Mouse (Mus musculus) liver, embryonic 12.5 days (tissue): Measurements from ENCODE around the gene Zfp202. TPM values are rescaled to one million over a fixed set of nuclear protein-coding genes. Genes with fewer than 3 reads are reported as not detected.

Source experiments
- ATAC-seq: fragments of 200-750 bp; cut with Nextera tagmentation; 2 replicates; pipeline ENCODE4 v1.8.0; 2017; ENCODE audit warnings: moderate number of reproducible peaks, mild to moderate bottlenecking, moderate library complexity
- H3K27ac ChIP-seq: fragments of 300-500 bp; sonication (generic); 2 replicates; pipeline ENCODE4 v1.5.1; 2016; ENCODE audit warnings: mild to moderate bottlenecking
- H3K27me3 ChIP-seq: fragments of 300-500 bp; sonication (generic); replicated peaks from 2 replicates; pipeline ENCODE4 v1.6.1; 2016; ENCODE audit warnings: mild to moderate bottlenecking, moderate library complexity
- H3K36me3 ChIP-seq: fragments of 300-500 bp; sonication (generic); 2 replicates; pipeline ENCODE4 v1.6.1; 2016; ENCODE audit warnings: mild to moderate bottlenecking, moderate library complexity
- H3K4me1 ChIP-seq: fragments of 300-500 bp; sonication (generic); 2 replicates; pipeline ENCODE4 v1.6.1; 2016
- H3K4me2 ChIP-seq: fragments of 300-500 bp; sonication (generic); 2 replicates; pipeline ENCODE4 v1.6.1; 2016; ENCODE audit warnings: mild to moderate bottlenecking, moderate library complexity
- H3K4me3 ChIP-seq: fragments of 300-500 bp; sonication (generic); 2 replicates; pipeline ENCODE4 v1.5.1; 2016; ENCODE audit warnings: mild to moderate bottlenecking, moderate library complexity
- H3K9ac ChIP-seq: fragments of 300-500 bp; sonication (generic); 2 replicates; pipeline ENCODE4 v1.6.1; 2016; ENCODE audit warnings: mild to moderate bottlenecking, moderate library complexity
- H3K9me3 ChIP-seq: fragments of 300-500 bp; sonication (generic); replicated peaks from 2 replicates; pipeline ENCODE4 v1.6.1; 2016; ENCODE audit warnings: mild to moderate bottlenecking, moderate library complexity
- WGBS: fragments of 180-500 bp; shearing (Covaris S2); methylation state at CpG from one replicate; pipeline ENCODE4 v1.1.7; 2016; ENCODE audit not compliant: insufficient replicate concordance; 5-methylcytosine and 5-hydroxymethylcytosine counted together
- polyA plus RNA-seq: library from polyadenylated mRNA; unstranded; fragments of >200 nt; fragmentation: Nextera tagmentation; extraction: Ambion mirVana; gene quantifications from 2 replicates; pipeline ENCODE4 v1.2.1, GENCODE M21; 2016

The Zfp202 gene
- polyA plus RNA-seq, 1 experiment from 2014 or later, result 2.1 TPM

DNA sequence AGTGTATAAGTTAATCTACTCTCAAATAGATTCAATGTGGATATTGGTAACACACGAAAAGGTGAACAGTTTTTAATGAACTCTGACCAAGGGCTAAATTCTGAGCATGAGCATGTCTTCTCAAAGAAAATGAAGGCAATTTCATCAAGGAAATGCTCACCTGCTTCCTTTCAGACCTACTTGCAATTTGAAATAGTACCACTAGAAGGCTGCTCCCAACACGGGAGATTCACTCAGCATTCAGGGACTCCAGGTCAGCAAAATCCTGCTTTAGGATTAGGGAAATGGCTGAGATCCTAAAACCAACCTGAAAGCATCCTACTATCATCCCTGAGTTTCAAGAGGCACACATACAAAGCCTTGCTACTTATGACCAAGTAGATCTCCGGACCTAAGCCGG is 32.2 kb downstream of the Zfp202 start:
- Histone ChIP-seq H3K4me2 (no peak overlapping the region), H3K27me3 (no peaks in the 10 kb centered on the region), H3K27ac (no peak overlapping the region), H3K4me1 (no peaks in the 10 kb centered on the region), H3K36me3 (no peaks in the 10 kb centered on the region), H3K4me3 (no peak overlapping the region), H3K9me3 (no peaks in the 10 kb centered on the region), H3K9ac (no peak overlapping the region)
- WGBS, result 57% methylated on average over 4 of the region's 4 CpGs
- no peak for ATAC-seq

DNA sequence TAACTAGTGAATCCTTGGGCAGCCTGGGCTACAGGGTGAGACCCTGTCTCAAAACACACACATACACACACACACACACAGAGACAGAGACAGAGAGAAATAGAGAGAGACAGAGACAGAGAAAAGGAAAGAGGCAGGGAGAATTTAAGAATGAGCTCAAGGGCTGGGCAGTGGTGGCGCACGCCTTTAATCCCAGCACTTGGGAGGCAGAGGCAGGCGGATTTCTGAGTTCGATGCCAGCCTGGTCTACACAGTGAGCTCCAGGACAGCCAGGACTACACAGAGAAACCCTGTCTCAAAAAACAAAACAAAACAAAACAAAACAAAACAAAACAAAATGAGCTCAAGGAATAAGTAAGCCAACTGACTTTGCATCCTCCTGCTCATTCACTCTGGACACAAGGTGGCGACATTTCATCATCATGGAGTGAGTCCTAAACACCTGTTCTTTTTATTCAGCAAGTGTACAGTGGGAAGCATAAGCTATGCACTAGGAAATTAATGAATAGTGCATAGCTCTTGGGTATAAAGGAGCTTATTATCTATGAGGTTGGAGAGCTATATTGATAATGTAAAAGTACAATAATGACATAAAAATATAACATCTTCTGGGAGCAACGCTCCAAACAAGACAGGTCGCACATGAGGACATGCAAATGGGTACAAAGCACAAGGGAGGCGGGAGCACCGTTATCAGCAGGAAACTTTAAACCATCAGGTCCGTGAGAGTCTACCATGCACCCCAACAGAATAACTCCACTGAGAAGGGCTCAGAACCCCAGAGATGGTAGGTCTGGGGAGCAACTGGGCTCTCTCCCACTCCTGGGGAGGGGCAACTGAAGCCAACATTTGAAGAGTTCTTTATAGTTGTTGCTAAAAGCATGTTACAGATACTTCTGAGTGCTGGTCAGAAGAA is 36.0 kb downstream of the Zfp202 start:
- H3K4me3 ChIP-seq, result no peak overlapping the region
- H3K9ac ChIP-seq, result no peak overlapping the region
- no peaks in the 10 kb centered on the region for H3K36me3 ChIP-seq
- H3K4me1 ChIP-seq, result no peaks in the 10 kb centered on the region
- ATAC-seq, result no peak
- H3K9me3 ChIP-seq, result no peaks in the 10 kb centered on the region
- H3K27me3 ChIP-seq, result no peaks in the 10 kb centered on the region
- no peak overlapping the region for H3K27ac ChIP-seq
- H3K4me2 ChIP-seq, result no peak overlapping the region
- 52% methylated on average over 10 of the region's 10 CpGs for WGBS

GRCm38 (mm10) chr9:40228804-40229331 is 36.8 kb downstream of the Zfp202 start:
- Histone ChIP-seq H3K4me3 (no peak overlapping the region), H3K4me1 (no peaks in the 10 kb centered on the region), H3K4me2 (no peak overlapping the region), H3K9me3 (no peaks in the 10 kb centered on the region), H3K27ac (no peak overlapping the region), H3K9ac (no peak overlapping the region), H3K27me3 (no peaks in the 10 kb centered on the region), H3K36me3 (no peaks in the 10 kb centered on the region)
- WGBS, result 26% methylated on average over 6 of the region's 6 CpGs
- no peak for ATAC-seq

DNA sequence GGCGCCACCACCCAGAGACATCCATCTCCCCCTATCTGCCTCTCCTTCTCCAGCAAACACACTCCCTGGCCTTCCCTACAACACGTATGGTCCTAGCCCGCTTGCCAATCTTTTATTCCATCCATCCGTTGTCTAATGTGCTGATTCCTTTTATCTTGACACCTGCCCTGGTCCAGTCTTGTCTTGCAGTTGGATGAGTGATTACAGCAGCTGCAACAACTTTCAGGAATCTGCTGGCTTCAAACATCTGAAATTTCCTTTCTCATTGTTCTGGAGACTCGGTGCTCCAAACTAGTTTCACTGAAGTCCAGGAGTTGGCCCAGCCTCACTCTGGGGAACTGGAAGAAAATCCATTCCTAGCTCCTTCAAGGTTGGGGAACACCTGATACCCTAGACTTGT is 37.4 kb downstream of the Zfp202 start:
- Histone ChIP-seq H3K36me3 (no peaks in the 10 kb centered on the region), H3K4me1 (no peaks in the 10 kb centered on the region), H3K4me3 (no peak overlapping the region), H3K9me3 (no peaks in the 10 kb centered on the region), H3K27ac (no peak overlapping the region), H3K9ac (no peak overlapping the region), H3K27me3 (no peaks in the 10 kb centered on the region), H3K4me2 (no peak overlapping the region)
- 53% methylated on average over 5 of the region's 5 CpGs for WGBS
- no peak for ATAC-seq

- no peaks in the 10 kb centered on the region for H3K9me3 ChIP-seq
- H3K9ac ChIP-seq, result no peak overlapping the region
- ATAC-seq, result no peak
- H3K4me3 ChIP-seq, result no peak overlapping the region
- WGBS, result 64% methylated on average over 3 of the region's 3 CpGs
- H3K27ac ChIP-seq, result no peak overlapping the region
- H3K27me3 ChIP-seq, result no peaks in the 10 kb centered on the region
- no peak overlapping the region for H3K4me2 ChIP-seq
- H3K36me3 ChIP-seq, result no peaks in the 10 kb centered on the region
- H3K4me1 ChIP-seq, result no peaks in the 10 kb centered on the region
Measured at GRCm38 (mm10) chr9:40231019-40231418, 38.9 kb downstream of the Zfp202 start.

GRCm38 (mm10) chr9:40234233-40235072 is 42.3 kb downstream of the Zfp202 start:
- no peak for ATAC-seq

DNA sequence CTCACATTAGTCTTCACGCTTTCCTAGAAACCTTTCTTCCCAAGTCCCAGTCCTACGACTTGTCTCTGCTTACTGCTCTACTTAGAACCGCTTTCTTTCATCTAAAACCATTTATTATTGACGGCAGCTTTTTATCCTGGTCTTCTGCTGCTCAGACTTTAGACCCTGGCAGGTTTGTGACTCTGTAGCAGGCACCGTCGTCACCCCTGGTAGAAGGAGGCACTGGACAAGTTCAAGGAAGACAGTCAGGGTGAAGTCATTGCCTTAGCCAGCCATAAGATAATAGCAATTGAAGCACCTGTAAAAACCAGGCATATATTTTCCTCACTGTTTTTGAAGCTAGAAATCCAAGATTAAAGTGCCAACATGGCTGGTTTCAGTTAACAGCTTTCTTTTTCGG is 43.1 kb downstream of the Zfp202 start:
- H3K4me1 ChIP-seq, result no peaks in the 10 kb centered on the region

More at GRCm38 (mm10) chr9:40234233-40235072, 42.3 kb downstream of the Zfp202 start:
- Histone ChIP-seq H3K36me3 (no peaks in the 10 kb centered on the region), H3K4me3 (no peak overlapping the region), H3K4me2 (no peak overlapping the region), H3K27me3 (peaks cover 9% of the 10 kb centered on the region; the same call in 1 of the 2 replicates), H3K27ac (no peak overlapping the region), H3K9ac (no peak overlapping the region), H3K9me3 (no peaks in the 10 kb centered on the region), H3K4me1 (no peaks in the 10 kb centered on the region)
- WGBS, result 52% methylated on average over 10 of the region's 10 CpGs

GRCm38 (mm10) chr9:40239749-40240148 is 47.6 kb downstream of the Zfp202 start:
- ATAC-seq, result no peak
- 34% methylated on average over 4 of the region's 4 CpGs for WGBS
- no peak overlapping the region for H3K4me3 ChIP-seq

More for the DNA sequence above, 43.1 kb downstream of the Zfp202 start:
- H3K36me3 ChIP-seq, result no peaks in the 10 kb centered on the region
- WGBS, result 70% methylated on average over 7 of the region's 7 CpGs
- no peak overlapping the region for H3K9ac ChIP-seq
- H3K27me3 ChIP-seq, result peaks cover 16% of the 10 kb centered on the region; the same call in 1 of the 2 replicates
- no peaks in the 10 kb centered on the region for H3K9me3 ChIP-seq
- H3K4me2 ChIP-seq, result no peak overlapping the region
- ATAC-seq, result no peak
- no peak overlapping the region for H3K4me3 ChIP-seq
- H3K27ac ChIP-seq, result no peak overlapping the region

GRCm38 (mm10) chr9:40240311-40240710 is 48.2 kb downstream of the Zfp202 start:
- H3K27ac ChIP-seq, result no peak overlapping the region
- peaks cover 29% of the 10 kb centered on the region for H3K27me3 ChIP-seq
- 20% methylated on average over 5 of the region's 5 CpGs for WGBS
- H3K4me3 ChIP-seq, result no peak overlapping the region
- peaks cover 5% of the 10 kb centered on the region; the same call in 1 of the 2 replicates for H3K4me1 ChIP-seq
- H3K36me3 ChIP-seq, result no peaks in the 10 kb centered on the region
- H3K9ac ChIP-seq, result no peak overlapping the region
- H3K9me3 ChIP-seq, result no peaks in the 10 kb centered on the region
- no peak for ATAC-seq
- no peak overlapping the region for H3K4me2 ChIP-seq

More at GRCm38 (mm10) chr9:40239749-40240148, 47.6 kb downstream of the Zfp202 start:
- H3K36me3 ChIP-seq, result no peaks in the 10 kb centered on the region
- H3K27ac ChIP-seq, result no peak overlapping the region
- no peak overlapping the region for H3K4me2 ChIP-seq
- H3K27me3 ChIP-seq, result peaks cover 29% of the 10 kb centered on the region
- no peaks in the 10 kb centered on the region for H3K9me3 ChIP-seq
- H3K9ac ChIP-seq, result no peak overlapping the region
- peaks cover 5% of the 10 kb centered on the region; the same call in 1 of the 2 replicates for H3K4me1 ChIP-seq

DNA sequence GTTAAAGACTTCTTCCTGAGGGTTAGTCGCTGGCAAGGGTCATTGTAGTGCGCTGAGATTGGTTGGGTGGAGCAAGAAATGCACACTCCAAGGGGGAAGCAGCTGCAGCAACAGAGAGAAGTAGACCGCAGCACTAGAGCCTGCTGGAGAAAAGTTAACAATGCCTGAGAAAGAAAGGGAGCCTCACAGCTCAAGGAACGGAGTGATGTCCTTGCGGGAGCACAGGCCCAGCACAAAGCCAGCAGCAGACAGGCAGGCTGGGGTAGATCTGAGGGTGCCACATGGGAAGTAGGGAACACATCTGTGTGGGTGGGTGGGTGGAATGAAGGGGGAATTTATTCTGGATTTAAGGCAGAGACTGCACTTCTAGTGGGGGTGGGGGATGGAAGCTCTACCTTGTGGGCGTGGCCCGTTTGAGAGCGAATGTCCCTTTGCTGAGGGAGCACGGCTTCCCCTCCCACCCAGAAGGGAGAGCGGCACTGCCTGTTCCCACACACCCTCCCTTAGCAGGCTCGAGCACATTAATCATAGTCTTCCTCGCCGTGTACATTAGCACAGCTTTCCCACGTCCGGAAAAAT is 49.2 kb downstream of the Zfp202 start:
- WGBS, result 2% methylated on average over 15 of the region's 15 CpGs
- no peak for ATAC-seq
- Histone ChIP-seq H3K9ac (no peak overlapping the region), H3K4me2 (peak overlapping the region; percentile 57), H3K4me1 (peaks cover 5% of the 10 kb centered on the region; the same call in 1 of the 2 replicates), H3K9me3 (no peaks in the 10 kb centered on the region), H3K27me3 (peaks cover 29% of the 10 kb centered on the region), H3K27ac (no peak overlapping the region), H3K36me3 (no peaks in the 10 kb centered on the region), H3K4me3 (peak overlapping the region; percentile 31)

GRCm38 (mm10) chr9:40241951-40242888 is 50.1 kb downstream of the Zfp202 start:
- Histone ChIP-seq H3K4me3 (peak overlapping the region; percentile 31), H3K4me1 (peaks cover 5% of the 10 kb centered on the region; the same call in 1 of the 2 replicates), H3K36me3 (no peaks in the 10 kb centered on the region), H3K9me3 (no peaks in the 10 kb centered on the region), H3K4me2 (peak overlapping the region; percentile 57), H3K27me3 (peaks cover 29% of the 10 kb centered on the region), H3K27ac (no peak overlapping the region), H3K9ac (no peak overlapping the region)
- 48% methylated on average over 13 of the region's 13 CpGs for WGBS
- ATAC-seq, result no peak
